Mouse (Mus musculus) CD4-positive naive resting alpha-beta T cell, adult 76 days (primary cell): Measurements from ENCODE around the gene Hagh. TPM values are rescaled to one million over a fixed set of nuclear protein-coding genes. Genes with fewer than 3 reads are reported as not detected.

Source experiments
- total RNA-seq: library from RNA; stranded (reverse); gene quantifications from one replicate; pipeline ENCODE4 v1.2.4, GENCODE M21; 2023

Hagh gene
- total RNA-seq, result 29.9 TPM

GRCm38 (mm10) chr17:24839842-24840241, at the start of gene Hagh:
TSS of gene Hagh (plus strand) at chr17:24840143.

GRCm38 (mm10) chr17:24803952-24804951, 35.7 kb upstream of the Hagh start, which contains the start of gene Meiob:
TSS of gene Meiob (plus strand) at chr17:24804289.

GRCm38 (mm10) chr17:24850065-24850772, 10.3 kb downstream of the Hagh start, which contains the start of gene Fahd1:
TSS of gene Fahd1 (minus strand) at chr17:24850364.

GRCm38 (mm10) chr17:24865776-24866175, 25.8 kb downstream of the Hagh start, which contains the start of gene Igfals:
TSS of gene Igfals (plus strand) at chr17:24865997.

GRCm38 (mm10) chr17:24886134-24886931, 46.4 kb downstream of the Hagh start, which contains the start of the genes Nubp2 and Spsb3:
TSS of gene Nubp2 (minus strand) at chr17:24886349.
TSS of gene Spsb3 (plus strand) at chr17:24886643.

GRCm38 (mm10) chr17:24894995-24895547, 55.1 kb downstream of the Hagh start, which contains the start of the genes Eme2 and Mrps34:
TSS of gene Eme2 (minus strand) at chr17:24895087.
TSS of gene Mrps34 (plus strand) at chr17:24895116.

GRCm38 (mm10) chr17:24896241-24896992, 56.5 kb downstream of the Hagh start, which contains the start of gene Nme3:
TSS of gene Nme3 (plus strand) at chr17:24896500.

Other genes with a start within 250 kb of the Hagh start
- gene Tsc2, start 207.5 kb upstream of the Hagh start, total RNA-seq, result 56.1 TPM
- gene Nthl1, start 207.5 kb upstream of the Hagh start, total RNA-seq, result 2.0 TPM
- gene Slc9a3r2, start 189.8 kb upstream of the Hagh start, total RNA-seq, result 0.73 TPM
- gene Npw, start 181.7 kb upstream of the Hagh start, total RNA-seq, result not detected
- 63.8 TPM for gene Zfp598, start 170.5 kb upstream of the Hagh start, total RNA-seq
- gene Syngr3, start 150.2 kb upstream of the Hagh start, total RNA-seq, result not detected
- gene Gfer, start 144.0 kb upstream of the Hagh start, total RNA-seq, result 14.5 TPM
- gene Noxo1, start 143.9 kb upstream of the Hagh start, total RNA-seq, result 2.7 TPM
- gene Tbl3, start 132.5 kb upstream of the Hagh start, total RNA-seq, result 29.7 TPM
- not detected for gene Rnf151, start 122.1 kb upstream of the Hagh start, total RNA-seq
- 1,468 TPM for gene Rps2, start 122.0 kb upstream of the Hagh start, total RNA-seq
- gene Ndufb10, start 115.7 kb upstream of the Hagh start, total RNA-seq, result 64.9 TPM
- not detected for gene Rpl3l, start 112.3 kb upstream of the Hagh start, total RNA-seq
- 31.3 TPM for gene Msrb1, start 103.5 kb upstream of the Hagh start, total RNA-seq
- not detected for gene Hs3st6, start 87.2 kb upstream of the Hagh start, total RNA-seq
- not detected for gene Meiob, start 35.9 kb upstream of the Hagh start, total RNA-seq
- gene Fahd1, start 10.2 kb downstream of the Hagh start, total RNA-seq, result 2.1 TPM
- gene Igfals, start 25.9 kb downstream of the Hagh start, total RNA-seq, result not detected
- gene Nubp2, start 46.2 kb downstream of the Hagh start, total RNA-seq, result 56.2 TPM
- gene Spsb3, start 46.5 kb downstream of the Hagh start, total RNA-seq, result 27.0 TPM
- 66.7 TPM for gene Eme2, start 54.9 kb downstream of the Hagh start, total RNA-seq
- gene Mrps34, start 55.0 kb downstream of the Hagh start, total RNA-seq, result 40.3 TPM
- 15.3 TPM for gene Nme3, start 56.4 kb downstream of the Hagh start, total RNA-seq
- gene Mapk8ip3, start 96.8 kb downstream of the Hagh start, total RNA-seq, result 222 TPM
- 22.7 TPM for gene Jpt2, start 120.5 kb downstream of the Hagh start, total RNA-seq
- gene Cramp1l, start 175.6 kb downstream of the Hagh start, total RNA-seq, result 35.0 TPM
- gene Ift140, start 175.9 kb downstream of the Hagh start, total RNA-seq, result 23.8 TPM
- not detected for gene Tmem204, start 243.4 kb downstream of the Hagh start, total RNA-seq